Mouse (Mus musculus): ENCODE results near the gene Rufy2.

- no peak for TF ChIP-seq CTCF (IDR thresholded peaks at IDR 0.05; ENCODE audit: low read depth, low read length)
- no peak for TF ChIP-seq POLR2A (IDR thresholded peaks at IDR 0.05; ENCODE audit: borderline replicate concordance, low read depth, low read length)
These were observed 16.1 kb upstream of the Rufy2 start for GRCm38 (mm10) chr10:62963956-62964355.

All from bone marrow macrophage, adult 2 months (primary cell).